Mouse (Mus musculus): ENCODE results near the gene Gab2. TPM values are rescaled to one million over a fixed set of nuclear protein-coding genes. Genes with fewer than 3 reads are reported as not detected.

The Gab2 gene
- polyA plus RNA-seq, 1 experiment: 9.2 TPM

DNA sequence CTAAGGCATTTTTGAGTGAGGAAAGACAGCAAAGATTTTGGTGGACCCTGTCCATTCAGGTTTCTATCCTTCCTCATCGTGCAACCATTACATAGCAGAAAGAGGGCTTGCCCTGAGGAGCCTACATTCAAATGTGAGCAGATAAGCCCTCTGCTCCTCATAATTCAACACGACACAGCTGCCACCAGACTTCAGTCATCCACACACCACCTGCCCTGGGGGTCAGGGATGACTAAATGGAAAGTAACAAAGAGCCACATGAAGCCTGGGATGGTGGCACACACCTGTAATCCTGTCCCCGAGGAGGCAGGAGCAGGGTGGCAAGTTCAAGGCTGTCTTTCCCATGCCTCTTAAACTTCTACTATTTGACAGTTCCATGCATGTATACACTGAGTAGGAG is 276.5 kb downstream of the Gab2 start:
- WGBS: 74% methylated on average over 3 of the region's 3 CpGs
- TF ChIP-seq POLR2A (IDR thresholded peaks at IDR 0.05; ENCODE audit: borderline replicate concordance, control insufficient read depth, low read depth, low read length) (no peak), CTCF (IDR thresholded peaks at IDR 0.05; ENCODE audit: control insufficient read depth, insufficient read depth, low read length) (no peak)
- Histone ChIP-seq H3K4me1 (ENCODE audit: control insufficient read depth, insufficient read depth, low read length) (no peaks in the 10 kb centered on the region; the same call in 1 of the 2 replicates), H3K4me3 (replicated peaks; ENCODE audit: control insufficient read depth, low read depth, low read length) (no peak overlapping the region), H3K27ac (ENCODE audit: control insufficient read depth, insufficient read depth, low read depth, low read length, poor library complexity) (no peak overlapping the region)

GRCm38 (mm10) chr7:97358347-97358746 is 277.0 kb downstream of the Gab2 start:
- 54% methylated on average over 4 of the region's 4 CpGs for WGBS
- no peak overlapping the region for H3K4me3 ChIP-seq (replicated peaks; ENCODE audit: control insufficient read depth, low read depth, low read length)
- no peak overlapping the region for H3K27ac ChIP-seq (ENCODE audit: control insufficient read depth, insufficient read depth, low read depth, low read length, poor library complexity)
- H3K4me1 ChIP-seq (ENCODE audit: control insufficient read depth, insufficient read depth, low read length): no peaks in the 10 kb centered on the region; the same call in 1 of the 2 replicates
- TF ChIP-seq CTCF (IDR thresholded peaks at IDR 0.05; ENCODE audit: control insufficient read depth, insufficient read depth, low read length) (no peak), POLR2A (IDR thresholded peaks at IDR 0.05; ENCODE audit: borderline replicate concordance, control insufficient read depth, low read depth, low read length) (no peak)

Other genes with a start within 250 kb of the Gab2 start
- gene Nars2, start 130.1 kb upstream of the Gab2 start, polyA plus RNA-seq (2011; ENCODE audit: insufficient read depth, insufficient read length, low replicate concordance, missing spikeins): 4.2 and 7.1 TPM in 2 replicates

All from bone marrow, adult 2 months (tissue).